Mouse (Mus musculus): ENCODE results near the gene Pax4.
A peak's percentile ranks its signal among the peaks of the same experiment; 100 is the strongest.

DNA sequence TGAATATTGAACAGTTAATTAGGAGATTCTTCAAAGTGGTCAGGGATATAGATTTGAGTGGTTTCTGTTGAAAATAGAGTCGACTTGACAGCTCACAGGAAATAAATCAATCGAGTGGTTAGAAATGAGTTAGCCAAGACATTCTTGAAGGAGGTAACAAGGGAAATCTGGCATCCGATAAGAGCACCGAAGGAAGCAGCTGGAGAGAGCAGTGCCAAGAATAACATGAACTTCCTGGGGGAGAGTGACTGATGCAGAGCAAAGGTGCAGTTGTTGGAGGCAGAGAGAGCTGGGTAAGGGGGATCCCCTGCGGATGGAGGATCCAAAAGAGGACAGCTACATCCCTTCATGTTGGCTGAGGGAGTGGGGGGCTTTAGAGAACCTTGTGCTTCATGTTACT, 48.7 kb upstream of the Pax4 start:
- peak; percentile 66; the same call in 1 of the 2 replicates for TF ChIP-seq POLR2A (IDR thresholded peaks at IDR 0.05; ENCODE audit: insufficient read depth, low read depth, low read length)
- TF ChIP-seq EP300 (IDR thresholded peaks at IDR 0.05; ENCODE audit: insufficient read depth, low read depth, low read length): peak; percentile 93
